Mouse (Mus musculus) embryonic facial prominence, embryonic 14.5 days (tissue): ENCODE measurements around the gene Bivm. TPM values are rescaled to one million over a fixed set of nuclear protein-coding genes. Genes with fewer than 3 reads are reported as not detected.

ENCODE experiments used
- ATAC-seq: fragments of 200-750 bp; cut with Nextera tagmentation; 2 replicates; pipeline ENCODE4 v1.8.0; 2017; ENCODE audit warnings: low read depth, moderate number of reproducible peaks, moderate TSS enrichment
- DNase-seq: peaks from one replicate; pipeline ENCODE4 v3.0.0-alpha.2; 2015; ENCODE audit warnings: low spot score
- H3K27ac ChIP-seq: fragments of 300-500 bp; sonication (generic); replicated peaks from 2 replicates; pipeline ENCODE4 v1.5.1; 2014; ENCODE audit warnings: low read depth, mild to moderate bottlenecking, low read length, moderate library complexity
- H3K27me3 ChIP-seq: fragments of 300-500 bp; sonication (generic); replicated peaks from 2 replicates; pipeline ENCODE4 v1.6.1; 2014; ENCODE audit warnings: low read length; ENCODE audit not compliant: control insufficient read depth, insufficient read depth
- H3K36me3 ChIP-seq: fragments of 300-500 bp; sonication (generic); 2 replicates; pipeline ENCODE4 v1.6.1; 2014; ENCODE audit warnings: low read length, mixed read lengths; ENCODE audit not compliant: control insufficient read depth, insufficient read depth
- H3K4me1 ChIP-seq: fragments of 300-500 bp; sonication (generic); 2 replicates; pipeline ENCODE4 v1.6.1; 2014; ENCODE audit warnings: antibody characterized with exemption, low read length; ENCODE audit not compliant: control insufficient read depth, insufficient read depth
- H3K4me2 ChIP-seq: fragments of 300-500 bp; sonication (generic); 2 replicates; pipeline ENCODE4 v1.6.1; 2014; ENCODE audit warnings: low read depth, mild to moderate bottlenecking, low read length, moderate library complexity, mixed read lengths
- H3K4me3 ChIP-seq: fragments of 300-500 bp; sonication (generic); 2 replicates; pipeline ENCODE4 v1.5.1; 2014; ENCODE audit warnings: low read depth, mild to moderate bottlenecking, low read length
- H3K9ac ChIP-seq: fragments of 300-500 bp; sonication (generic); 2 replicates; pipeline ENCODE4 v1.6.1; 2014; ENCODE audit warnings: low read depth, mild to moderate bottlenecking, low read length, moderate library complexity, mixed read lengths
- H3K9me3 ChIP-seq: fragments of 300-500 bp; sonication (generic); 2 replicates; pipeline ENCODE4 v1.6.1; 2016; ENCODE audit warnings: low read length; ENCODE audit not compliant: control insufficient read depth
- WGBS: fragments of 180-500 bp; shearing (Covaris S2); extraction: QIAGEN DNeasy Blood & Tissue Kit; methylation state at CpG from one replicate; pipeline ENCODE4 v1.1.7; 2014; 5-methylcytosine and 5-hydroxymethylcytosine counted together
- polyA plus RNA-seq: library from polyadenylated mRNA; unstranded; fragments of >200 nt; fragmentation: Nextera tagmentation; extraction: Ambion mirVana; gene quantifications from 2 replicates; pipeline ENCODE4 v1.2.1, GENCODE M21; 2014

The Bivm gene
- polyA plus RNA-seq, 1 experiment from 2014 or later: 19.6 TPM

DNA sequence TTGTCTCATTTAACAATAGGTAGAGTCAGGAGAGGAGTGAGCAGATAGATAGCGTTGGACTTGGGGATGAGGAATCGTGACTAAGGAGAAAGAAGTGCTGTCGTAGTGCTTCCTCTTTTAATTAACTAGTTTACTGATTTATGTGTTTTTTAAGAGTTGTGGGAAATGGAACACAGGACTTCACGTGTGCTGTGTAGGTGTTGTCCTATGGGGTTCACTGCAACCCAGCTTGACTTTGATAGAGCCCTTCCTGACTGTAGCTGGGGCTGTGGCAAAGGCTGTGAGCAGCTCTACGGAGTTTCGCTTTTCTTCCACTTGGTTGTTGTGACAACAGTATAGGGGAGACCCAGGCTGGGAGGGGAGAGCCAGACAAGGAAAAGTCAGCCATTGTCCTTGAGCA lies 39.6 kb downstream of the Bivm start:
- Histone ChIP-seq H3K27me3 (no peaks in the 10 kb centered on the region), H3K4me3 (no peak overlapping the region), H3K36me3 (peaks cover 61% of the 10 kb centered on the region), H3K4me2 (no peak overlapping the region), H3K9ac (no peak overlapping the region), H3K27ac (no peak overlapping the region), H3K9me3 (no peaks in the 10 kb centered on the region), H3K4me1 (no peaks in the 10 kb centered on the region)
- WGBS: 95% methylated on average over 6 of the region's 6 CpGs
- no peak for DNase-seq
- no peak for ATAC-seq

DNA sequence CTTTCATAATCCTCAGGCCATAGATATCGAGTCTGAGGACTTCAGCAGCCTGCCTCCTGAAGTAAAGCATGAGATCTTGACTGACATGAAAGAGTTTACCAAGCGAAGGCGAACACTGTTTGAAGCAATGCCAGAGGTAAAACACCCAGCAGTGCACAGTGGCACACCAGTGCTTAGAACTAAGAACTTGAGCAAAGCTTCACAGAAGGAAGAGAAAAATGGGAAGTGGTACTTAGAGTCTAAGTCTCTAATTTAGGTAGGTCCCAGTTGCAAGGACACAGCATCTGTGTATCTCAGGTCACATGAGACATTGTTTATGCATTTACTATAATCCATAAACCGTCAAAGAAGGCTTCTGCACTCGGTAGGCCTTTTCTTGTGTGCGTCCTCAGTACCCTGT lies 43.1 kb downstream of the Bivm start:
- WGBS: 90% methylated on average over 6 of the region's 6 CpGs

DNA sequence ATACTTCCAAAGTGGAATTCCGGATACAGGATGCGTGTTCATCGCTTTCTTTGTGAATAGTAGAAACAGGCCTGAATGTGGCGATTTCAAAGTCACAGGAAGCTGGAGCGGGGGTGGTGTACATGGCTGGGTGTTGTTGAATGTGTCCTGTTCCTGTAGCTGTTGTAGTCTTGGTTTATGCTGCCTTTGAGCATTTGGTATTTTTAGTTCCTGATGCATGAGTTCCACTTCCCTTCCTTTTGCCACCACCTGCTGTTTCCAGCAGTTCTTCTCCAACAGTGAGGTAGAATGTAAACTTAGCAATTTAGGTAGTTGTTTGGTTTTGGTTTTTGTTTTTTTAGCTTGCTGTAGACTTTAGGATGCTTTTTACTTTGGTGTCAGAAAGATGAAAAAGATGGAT lies 43.6 kb downstream of the Bivm start:
- 94% methylated on average over 5 of the region's 5 CpGs for WGBS
- Histone ChIP-seq H3K4me3 (no peak overlapping the region), H3K27ac (no peak overlapping the region), H3K36me3 (peaks cover 93% of the 10 kb centered on the region), H3K4me1 (no peaks in the 10 kb centered on the region), H3K27me3 (no peaks in the 10 kb centered on the region), H3K4me2 (no peak overlapping the region), H3K9ac (no peak overlapping the region), H3K9me3 (no peaks in the 10 kb centered on the region)
- ATAC-seq: no peak
- no peak for DNase-seq

More for the DNA sequence above, 43.1 kb downstream of the Bivm start:
- Histone ChIP-seq H3K4me2 (no peak overlapping the region), H3K9me3 (no peaks in the 10 kb centered on the region), H3K4me3 (no peak overlapping the region), H3K4me1 (no peaks in the 10 kb centered on the region), H3K36me3 (peaks cover 92% of the 10 kb centered on the region), H3K27ac (no peak overlapping the region), H3K9ac (no peak overlapping the region), H3K27me3 (no peaks in the 10 kb centered on the region)
- ATAC-seq: no peak
- no peak for DNase-seq

- no peak for DNase-seq
- peaks cover 86% of the 10 kb centered on the region for H3K36me3 ChIP-seq
- 98% methylated on average over 3 of the region's 3 CpGs for WGBS
Observed at GRCm38 (mm10) chr1:44167859-44168383, 49.2 kb downstream of the Bivm start.

DNA sequence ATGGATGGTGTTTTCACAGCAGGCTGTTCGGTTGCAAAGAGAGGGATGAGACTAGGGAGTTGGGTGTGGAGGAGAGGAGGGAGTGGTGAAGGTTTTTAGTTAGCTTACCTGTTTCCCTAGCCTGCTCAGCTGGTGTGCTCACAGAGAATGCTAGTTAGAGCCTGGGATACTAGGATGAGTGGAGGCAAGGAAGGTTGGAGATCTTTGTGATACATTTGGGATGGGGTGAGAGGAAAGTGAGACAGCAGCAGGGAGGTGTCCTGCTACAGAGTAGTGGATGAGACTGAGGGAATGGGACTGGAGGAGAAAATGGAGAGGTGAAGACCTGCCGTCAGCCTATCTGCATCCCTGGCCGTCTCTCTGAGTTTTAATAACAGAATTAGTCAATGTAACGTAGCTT lies 53.9 kb downstream of the Bivm start:
- H3K9ac ChIP-seq: no peak overlapping the region
- H3K36me3 ChIP-seq: peaks cover 87% of the 10 kb centered on the region
- H3K27ac ChIP-seq: no peak overlapping the region
- ATAC-seq (no peak), DNase-seq (no peak)
- H3K4me3 ChIP-seq: no peak overlapping the region
- no peak overlapping the region for H3K4me2 ChIP-seq
- peaks cover 18% of the 10 kb centered on the region for H3K9me3 ChIP-seq
- no peaks in the 10 kb centered on the region for H3K4me1 ChIP-seq
- H3K27me3 ChIP-seq: no peaks in the 10 kb centered on the region
- 96% methylated on average over 4 of the region's 4 CpGs for WGBS

More at GRCm38 (mm10) chr1:44167859-44168383, 49.2 kb downstream of the Bivm start:
- no peak for ATAC-seq
- H3K4me1 ChIP-seq: no peaks in the 10 kb centered on the region
- H3K27me3 ChIP-seq: no peaks in the 10 kb centered on the region
- H3K4me2 ChIP-seq: no peak overlapping the region
- H3K9ac ChIP-seq: no peak overlapping the region
- peaks cover 18% of the 10 kb centered on the region for H3K9me3 ChIP-seq
- no peak overlapping the region for H3K27ac ChIP-seq
- no peak overlapping the region for H3K4me3 ChIP-seq

GRCm38 (mm10) chr1:44173903-44174302 lies 55.1 kb downstream of the Bivm start:
- WGBS: 78% methylated on average over 8 of the region's 8 CpGs
- Histone ChIP-seq H3K4me3 (no peak overlapping the region), H3K4me2 (no peak overlapping the region), H3K4me1 (no peaks in the 10 kb centered on the region), H3K9me3 (peaks cover 18% of the 10 kb centered on the region), H3K36me3 (peaks cover 87% of the 10 kb centered on the region), H3K27me3 (no peaks in the 10 kb centered on the region), H3K9ac (no peak overlapping the region), H3K27ac (no peak overlapping the region)
- no peak for DNase-seq
- no peak for ATAC-seq

- no peak for DNase-seq
- H3K9me3 ChIP-seq: no peaks in the 10 kb centered on the region
- WGBS: 92% methylated on average over 5 of the region's 5 CpGs
Observed at GRCm38 (mm10) chr1:44178086-44178485, 59.3 kb downstream of the Bivm start.

GRCm38 (mm10) chr1:44186396-44186795 lies 67.6 kb downstream of the Bivm start:
- Histone ChIP-seq H3K4me2 (no peak overlapping the region), H3K9ac (no peak overlapping the region), H3K4me1 (no peaks in the 10 kb centered on the region), H3K9me3 (no peaks in the 10 kb centered on the region), H3K27ac (no peak overlapping the region), H3K36me3 (peaks cover 5% of the 10 kb centered on the region), H3K4me3 (no peak overlapping the region), H3K27me3 (no peaks in the 10 kb centered on the region)
- ATAC-seq (no peak), DNase-seq (no peak)

More at GRCm38 (mm10) chr1:44178086-44178485, 59.3 kb downstream of the Bivm start:
- no peak for ATAC-seq
- H3K27me3 ChIP-seq: no peaks in the 10 kb centered on the region
- no peak overlapping the region for H3K9ac ChIP-seq
- H3K27ac ChIP-seq: no peak overlapping the region
- no peak overlapping the region for H3K4me3 ChIP-seq
- peaks cover 76% of the 10 kb centered on the region for H3K36me3 ChIP-seq
- no peak overlapping the region for H3K4me2 ChIP-seq
- H3K4me1 ChIP-seq: no peaks in the 10 kb centered on the region
